Comparison of ENCODE assay signal across 21 mouse cellular contexts in genomic region chr9:62860866-62861265, GRCm38 (mm10). TPM values are rescaled to one million over a fixed set of nuclear protein-coding genes. Genes with fewer than 3 reads are reported as not detected.
"Had no signal": no experiment of that assay in that cellular context is flagged by ENCODE, and none has a peak within 500 bp of the region (broad histone marks: within the 10 kb centered on the region; RNA-seq: fewer than 3 reads in every experiment).

No protein-coding gene starts in this region.

- H3K4me3 ChIP-seq: kidney, embryonic 15.5 days; limb, embryonic 12.5 days; limb, embryonic 15.5 days; midbrain, embryonic 12.5 days; midbrain, embryonic 15.5 days; neural tube, embryonic 13.5 days; stomach, embryonic 15.5 days had no signal

- H3K9me3 ChIP-seq: kidney, embryonic 15.5 days; limb, embryonic 12.5 days; limb, embryonic 15.5 days; midbrain, embryonic 12.5 days; midbrain, embryonic 15.5 days; neural tube, embryonic 13.5 days; stomach, embryonic 15.5 days had no signal

- H3K4me1 ChIP-seq: midbrain, embryonic 15.5 days had no signal

- H3K27me3 ChIP-seq: kidney, embryonic 15.5 days; limb, embryonic 12.5 days; limb, embryonic 15.5 days; midbrain, embryonic 12.5 days; midbrain, embryonic 15.5 days; neural tube, embryonic 13.5 days; stomach, embryonic 15.5 days had no signal

- DNase-seq: kidney, adult 8-10 months; kidney, postnatal 10 days; kidney, postnatal 36 days; liver, postnatal 0 days; lung, embryonic 14.5 days; right cerebral cortex, adult 18-20 months; right cerebral cortex, postnatal 14 days; right cerebral cortex, postnatal 4 days; spleen, adult 18-20 months; thymus, postnatal 25 days had no signal

- H3K4me2 ChIP-seq: kidney, embryonic 15.5 days; limb, embryonic 12.5 days; limb, embryonic 15.5 days; liver, embryonic 11.5 days; lung, embryonic 14.5 days; midbrain, embryonic 12.5 days; midbrain, embryonic 15.5 days; neural tube, embryonic 13.5 days; stomach, embryonic 15.5 days had no signal

- H3K9ac ChIP-seq: kidney, embryonic 15.5 days; limb, embryonic 12.5 days; limb, embryonic 15.5 days; liver, embryonic 14.5 days; liver, postnatal 0 days; lung, embryonic 14.5 days; midbrain, embryonic 12.5 days; midbrain, embryonic 15.5 days; neural tube, embryonic 13.5 days; stomach, embryonic 15.5 days had no signal

- ATAC-seq: liver, postnatal 0 days; midbrain, embryonic 15.5 days had no signal

- H3K36me3 ChIP-seq: kidney, embryonic 15.5 days; limb, embryonic 12.5 days; limb, embryonic 15.5 days; midbrain, embryonic 12.5 days; midbrain, embryonic 15.5 days; neural tube, embryonic 13.5 days; stomach, embryonic 15.5 days had no signal

- H3K27ac ChIP-seq: kidney, embryonic 15.5 days; limb, embryonic 12.5 days; limb, embryonic 15.5 days; liver, embryonic 14.5 days; macrophage; midbrain, embryonic 12.5 days; midbrain, embryonic 15.5 days; neural tube, embryonic 13.5 days; stomach, embryonic 15.5 days had no signal

RNA-seq across cellular contexts. Expression of gene Calml4, which starts 3.0 kb away (rescaled TPM):
- total RNA-seq: neutrophil, adult 5-6 weeks had no signal
